ENCODE assay signal across 16 mouse cellular contexts in the genomic region with DNA sequence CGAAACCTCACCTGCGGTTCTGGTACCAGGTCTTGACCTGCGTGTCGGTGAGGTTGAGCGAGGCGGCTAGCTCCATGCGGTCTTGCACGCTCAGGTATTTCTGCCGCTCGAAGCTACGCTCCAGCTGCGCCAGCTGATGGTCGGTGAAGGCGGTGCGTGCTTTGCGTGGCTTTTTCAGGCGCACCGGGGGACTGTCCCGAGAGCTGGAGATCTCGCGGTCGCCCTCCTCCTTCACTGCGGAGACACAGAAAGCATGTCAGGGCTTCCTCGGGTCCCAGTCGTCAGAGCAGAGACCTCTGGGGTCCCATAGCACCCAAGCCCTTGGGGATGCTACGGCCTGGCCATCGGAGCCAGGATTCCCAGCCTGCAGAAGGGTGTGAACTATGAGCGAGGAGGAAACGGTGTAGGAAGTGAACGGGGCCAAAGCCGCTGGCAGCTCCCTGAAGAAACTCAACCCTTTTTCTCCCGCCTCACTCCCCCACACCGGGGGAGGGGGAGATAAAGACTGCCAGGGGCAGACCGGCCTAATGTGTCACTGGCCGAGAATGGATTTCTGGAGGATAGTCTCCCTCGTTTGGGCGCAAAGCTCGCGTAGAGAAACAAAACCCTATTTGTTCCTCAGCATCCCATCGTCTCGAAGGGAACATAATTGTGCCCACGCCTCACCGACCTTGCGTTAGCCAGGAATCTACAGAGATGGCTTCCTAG. TPM values are rescaled to one million over a fixed set of nuclear protein-coding genes. Genes with fewer than 3 reads are reported as not detected.
DNase-seq lines count a peak whose midpoint lies in the region; ATAC-seq and TF ChIP-seq lines count a peak whose summit lies in the region.
"Had no signal": no experiment of that assay in that cellular context is flagged by ENCODE, and none has a peak within 500 bp of the region (broad histone marks: within the 10 kb centered on the region; RNA-seq: fewer than 3 reads in every experiment).

No protein-coding gene starts in this region.

- under 1% methylated on average over 43 of the region's 44 CpGs for WGBS in kidney, embryonic 14.5 days
- WGBS in embryonic facial prominence, embryonic 14.5 days = 1% methylated on average over 41 of the region's 44 CpGs
- 3% methylated on average over 44 of the region's 44 CpGs for WGBS in hindbrain, postnatal 0 days
- WGBS in neural tube, embryonic 13.5 days = under 1% methylated on average over 44 of the region's 44 CpGs

- no peak for ATAC-seq in kidney, embryonic 14.5 days (ENCODE audit: low FRiP score, low TSS enrichment)
- no peak for ATAC-seq in embryonic facial prominence, embryonic 14.5 days (ENCODE audit: low read depth)
- ATAC-seq in hindbrain, postnatal 0 days = no peak
- no peak for ATAC-seq in neural tube, embryonic 13.5 days (ENCODE audit: low read depth)

- peaks cover 12% of the 10 kb centered on the region for H3K4me1 ChIP-seq in kidney, embryonic 14.5 days (ENCODE audit: control insufficient read depth, insufficient read depth, low read length)
- H3K4me1 ChIP-seq in embryonic facial prominence, embryonic 14.5 days (ENCODE audit: control insufficient read depth, insufficient read depth, low read length) = peaks cover 7% of the 10 kb centered on the region; the same call in 1 of the 2 replicates
- H3K4me1 ChIP-seq in hindbrain, postnatal 0 days (ENCODE audit: insufficient read depth, low read length) = 0 out of 2 replicates have a peak, but pooled peaks cover 7% of the 10 kb centered on the region
- H3K4me1 ChIP-seq in neural tube, embryonic 13.5 days (replicated peaks) = peaks cover 52% of the 10 kb centered on the region

- peak; percentile 13; the same call in 1 of the 2 replicates for TF ChIP-seq CTCF in hindbrain, postnatal 0 days (IDR thresholded peaks at IDR 0.05; ENCODE audit: low read depth)

- H3K27ac ChIP-seq in kidney, embryonic 14.5 days (ENCODE audit: low read depth, low read length) = no peak overlapping the region
- H3K27ac ChIP-seq in embryonic facial prominence, embryonic 14.5 days (replicated peaks; ENCODE audit: low read depth, low read length) = no peak overlapping the region
- H3K27ac ChIP-seq in hindbrain, postnatal 0 days = peak overlapping the region; percentile 70
- H3K27ac ChIP-seq in neural tube, embryonic 13.5 days (replicated peaks) = 0 out of 2 replicates have a peak overlapping the region, but pooled peaks have one; percentile 13
- H3K27ac ChIP-seq: limb, embryonic 15.5 days had no signal

- no peaks in the 10 kb centered on the region for H3K9me3 ChIP-seq in kidney, embryonic 14.5 days (ENCODE audit: control insufficient read depth, low read length)
- H3K9me3 ChIP-seq in embryonic facial prominence, embryonic 14.5 days (ENCODE audit: control insufficient read depth, low read length) = no peaks in the 10 kb centered on the region
- H3K9me3 ChIP-seq in hindbrain, postnatal 0 days (ENCODE audit: low read length) = no peaks in the 10 kb centered on the region
- no peaks in the 10 kb centered on the region for H3K9me3 ChIP-seq in neural tube, embryonic 13.5 days
- H3K9me3 ChIP-seq: limb, embryonic 15.5 days had no signal

- H3K4me2 ChIP-seq in kidney, embryonic 14.5 days (replicated peaks; ENCODE audit: low read depth, low read length) = no peak overlapping the region
- no peak overlapping the region for H3K4me2 ChIP-seq in embryonic facial prominence, embryonic 14.5 days (ENCODE audit: low read depth, low read length)
- peak overlapping the region; percentile 52 for H3K4me2 ChIP-seq in hindbrain, postnatal 0 days (ENCODE audit: low read depth, low read length)
- H3K4me2 ChIP-seq in neural tube, embryonic 13.5 days = peak overlapping the region; percentile 34
- H3K4me2 ChIP-seq: limb, embryonic 15.5 days had no signal

- H3K4me3 ChIP-seq in kidney, embryonic 14.5 days (ENCODE audit: low read length) = peak overlapping the region; percentile 2; the same call in 1 of the 2 replicates
- 0 out of 2 replicates have a peak overlapping the region, but pooled peaks have one; percentile 2 for H3K4me3 ChIP-seq in embryonic facial prominence, embryonic 14.5 days (ENCODE audit: low read depth, low read length)
- peak overlapping the region; percentile 44 for H3K4me3 ChIP-seq in hindbrain, postnatal 0 days (ENCODE audit: low read length)
- peak overlapping the region; percentile 0 for H3K4me3 ChIP-seq in neural tube, embryonic 13.5 days
- H3K4me3 ChIP-seq: limb, embryonic 15.5 days had no signal

- H3K36me3 ChIP-seq in kidney, embryonic 14.5 days (ENCODE audit: control insufficient read depth, insufficient read depth, low read length) = no peaks in the 10 kb centered on the region
- no peaks in the 10 kb centered on the region for H3K36me3 ChIP-seq in embryonic facial prominence, embryonic 14.5 days (ENCODE audit: control insufficient read depth, insufficient read depth, low read length)
- no peaks in the 10 kb centered on the region for H3K36me3 ChIP-seq in hindbrain, postnatal 0 days (ENCODE audit: insufficient read depth, low read length)
- no peaks in the 10 kb centered on the region for H3K36me3 ChIP-seq in neural tube, embryonic 13.5 days

- DNase-seq in kidney, postnatal 25 days = no peak
- DNase-seq in embryonic facial prominence, embryonic 14.5 days (ENCODE audit: low spot score) = no peak
- DNase-seq in hindbrain, postnatal 0 days (ENCODE audit: low spot score) = no peak
- no peak for DNase-seq in spleen, postnatal 14 days (ENCODE audit: low spot score in 2 of 2)
- no peak for DNase-seq in lung, postnatal 14 days
- DNase-seq in urinary bladder, postnatal 10 days (ENCODE audit: low spot score) = no peak
- DNase-seq: adrenal gland, postnatal 10 days; lung, postnatal 36 days; spleen, adult 18-20 months; thymus, postnatal 25 days had no signal

- peaks cover 94% of the 10 kb centered on the region for H3K27me3 ChIP-seq in kidney, embryonic 14.5 days (ENCODE audit: control insufficient read depth, insufficient read depth, low read length)
- H3K27me3 ChIP-seq in embryonic facial prominence, embryonic 14.5 days (replicated peaks; ENCODE audit: control insufficient read depth, insufficient read depth, low read length) = peaks cover 100% of the 10 kb centered on the region
- peaks cover 49% of the 10 kb centered on the region for H3K27me3 ChIP-seq in hindbrain, postnatal 0 days (ENCODE audit: insufficient read depth, low read length)
- H3K27me3 ChIP-seq in neural tube, embryonic 13.5 days = peaks cover 100% of the 10 kb centered on the region

- no peak overlapping the region for H3K9ac ChIP-seq in kidney, embryonic 14.5 days (ENCODE audit: low read depth, low read length)
- no peak overlapping the region for H3K9ac ChIP-seq in embryonic facial prominence, embryonic 14.5 days (ENCODE audit: low read depth, low read length)
- peak overlapping the region; percentile 56 for H3K9ac ChIP-seq in hindbrain, postnatal 0 days (replicated peaks; ENCODE audit: low read length)
- H3K9ac ChIP-seq in neural tube, embryonic 13.5 days = peak overlapping the region; percentile 38
- H3K9ac ChIP-seq: limb, embryonic 15.5 days had no signal

RNA-seq across cellular contexts. Expression of a gene that starts 5.0 kb away (rescaled TPM):
- polyA plus RNA-seq in kidney, embryonic 14.5 days (2014; fragmentation: Nextera tagmentation; extraction: Ambion mirVana) = not detected in 2 replicates
- polyA plus RNA-seq in embryonic facial prominence, embryonic 14.5 days (2014; fragmentation: Nextera tagmentation; extraction: Ambion mirVana) = 0.11 TPM in 1 of 2 replicates, not detected in the other
- 43.0 and 50.7 TPM in 2 replicates for total RNA-seq in hindbrain, postnatal 0 days (2014; rRNA removed)
- polyA plus RNA-seq in hindbrain, postnatal 0 days (2015; fragmentation: Nextera tagmentation; extraction: Ambion mirVana) = 51.1 and 52.1 TPM in 2 replicates
- 7.5 and 8.3 TPM in 2 replicates for polyA plus RNA-seq in neural tube, embryonic 13.5 days (2015; fragmentation: Nextera tagmentation; extraction: Ambion mirVana)
- total RNA-seq: gastrocnemius, postnatal 10 days; hematopoietic stem cell, adult 5-6 weeks; neutrophil, adult 5-6 weeks had no signal

Comparison
In these comparisons a context has a peak if more than half of its experiments do, and no peak if none do; other contexts are left out.
1. H3K27ac ChIP-seq: peak in hindbrain, postnatal 0 days (single experiment) and neural tube, embryonic 13.5 days (single experiment); none in kidney, embryonic 14.5 days (single experiment) and embryonic facial prominence, embryonic 14.5 days (single experiment).
2. H3K4me2 ChIP-seq: peak in hindbrain, postnatal 0 days (single experiment) and neural tube, embryonic 13.5 days (single experiment); none in kidney, embryonic 14.5 days (single experiment) and embryonic facial prominence, embryonic 14.5 days (single experiment).
3. H3K9ac ChIP-seq: peak in hindbrain, postnatal 0 days (single experiment) and neural tube, embryonic 13.5 days (single experiment); none in kidney, embryonic 14.5 days (single experiment) and embryonic facial prominence, embryonic 14.5 days (single experiment).
4. Peak in every context shown above with its lines, with median percentiles within 50 percentile points of each other: H3K4me3 ChIP-seq.